Mouse (Mus musculus) hindbrain, embryonic 13.5 days (tissue): Measurements from ENCODE around the gene Tulp2. TPM values are rescaled to one million over a fixed set of nuclear protein-coding genes. Genes with fewer than 3 reads are reported as not detected.

Source experiments
- ATAC-seq: fragments of 200-750 bp; cut with Nextera tagmentation; 2 replicates; pipeline ENCODE4 v1.8.0; 2017; ENCODE audit warnings: moderate TSS enrichment; ENCODE audit not compliant: low FRiP score
- H3K27ac ChIP-seq: fragments of 300-500 bp; sonication (generic); 2 replicates; pipeline ENCODE4 v1.5.1; 2015; ENCODE audit warnings: inconsistent platforms, mild to moderate bottlenecking, moderate library complexity
- H3K27me3 ChIP-seq: fragments of 300-500 bp; sonication (generic); 2 replicates; pipeline ENCODE4 v1.6.1; 2015; ENCODE audit warnings: mild to moderate bottlenecking, inconsistent platforms
- H3K36me3 ChIP-seq: fragments of 300-500 bp; sonication (generic); 2 replicates; pipeline ENCODE4 v1.6.1; 2015; ENCODE audit warnings: mild to moderate bottlenecking, inconsistent platforms
- H3K4me1 ChIP-seq: fragments of 300-500 bp; sonication (generic); replicated peaks from 2 replicates; pipeline ENCODE4 v1.6.1; 2015; ENCODE audit warnings: inconsistent platforms
- H3K4me2 ChIP-seq: fragments of 300-500 bp; sonication (generic); 2 replicates; pipeline ENCODE4 v1.6.1; 2015; ENCODE audit warnings: inconsistent platforms, mild to moderate bottlenecking, moderate library complexity
- H3K4me3 ChIP-seq: fragments of 300-500 bp; sonication (generic); 2 replicates; pipeline ENCODE4 v1.5.1; 2015; ENCODE audit warnings: mild to moderate bottlenecking, inconsistent platforms
- H3K9ac ChIP-seq: fragments of 300-500 bp; sonication (generic); 2 replicates; pipeline ENCODE4 v1.6.1; 2015; ENCODE audit warnings: mild to moderate bottlenecking, inconsistent platforms
- H3K9me3 ChIP-seq: fragments of 300-500 bp; sonication (generic); 2 replicates; pipeline ENCODE4 v1.6.1; 2016; ENCODE audit warnings: inconsistent platforms
- WGBS: fragments of 180-500 bp; shearing (Covaris S2); methylation state at CpG from one replicate; pipeline ENCODE4 v1.1.7; 2015; 5-methylcytosine and 5-hydroxymethylcytosine counted together
- polyA plus RNA-seq: library from polyadenylated mRNA; unstranded; fragments of >200 nt; fragmentation: Nextera tagmentation; extraction: Ambion mirVana; gene quantifications from 2 replicates; pipeline ENCODE4 v1.2.1, GENCODE M21; 2015

Gene Tulp2
- polyA plus RNA-seq, 1 experiment from 2014 or later = 0.22 TPM

DNA sequence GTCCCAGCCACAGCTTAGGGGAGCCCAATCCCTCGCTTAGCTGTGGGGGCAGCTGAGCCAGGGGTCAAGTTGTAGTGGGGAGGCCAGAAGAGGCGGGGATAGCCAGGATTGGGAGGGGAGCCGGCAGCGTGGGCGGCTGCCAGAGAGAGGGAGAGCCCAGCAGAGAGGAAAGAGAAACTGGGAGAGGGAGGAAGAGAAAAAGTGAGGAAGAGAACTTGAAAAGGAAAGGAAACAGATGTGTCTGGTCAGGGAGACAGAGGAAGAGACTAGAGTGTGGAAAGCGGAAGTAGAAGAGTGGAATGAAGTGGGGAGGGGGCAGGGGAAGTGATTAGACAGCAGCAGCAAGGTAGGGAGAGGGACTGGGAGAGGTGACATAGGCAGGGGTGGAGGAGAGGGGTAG, 47.8 kb downstream of the Tulp2 start:
- Histone ChIP-seq H3K9ac (no peak overlapping the region), H3K4me2 (no peak overlapping the region)
- WGBS = 25% methylated on average over 6 of the region's 6 CpGs

DNA sequence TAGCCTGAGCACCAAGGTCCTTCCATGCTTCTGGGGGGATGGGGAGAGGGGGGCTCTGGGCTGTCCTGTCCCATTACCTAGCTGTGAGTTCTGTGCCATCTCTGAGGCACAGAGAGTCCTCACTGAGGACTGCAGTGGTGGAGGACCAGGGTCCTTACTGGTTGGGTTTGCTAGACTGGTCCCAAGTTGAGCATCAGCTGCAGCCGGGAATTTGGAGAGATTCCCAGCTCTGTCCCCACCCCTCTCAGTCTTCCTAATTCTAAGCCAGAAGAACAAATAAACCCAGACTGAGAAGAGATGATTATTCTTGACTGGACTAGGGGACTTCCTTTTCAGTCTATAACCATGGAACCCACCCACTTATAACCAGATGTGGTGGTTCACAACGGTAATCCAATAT, 49.0 kb downstream of the Tulp2 start:
- Histone ChIP-seq H3K4me2 (0 out of 2 replicates have a peak overlapping the region, but pooled peaks have one; percentile 4), H3K9me3 (no peaks in the 10 kb centered on the region), H3K4me3 (no peak overlapping the region), H3K27ac (0 out of 2 replicates have a peak overlapping the region, but pooled peaks have one; percentile 35), H3K36me3 (no peaks in the 10 kb centered on the region), H3K9ac (no peak overlapping the region), H3K4me1 (peaks cover 10% of the 10 kb centered on the region; the same call in 1 of the 2 replicates), H3K27me3 (peaks cover 9% of the 10 kb centered on the region; the same call in 1 of the 2 replicates)
- ATAC-seq = no peak
- 77% methylated on average over 2 of the region's 2 CpGs for WGBS

More for the DNA sequence above, 47.8 kb downstream of the Tulp2 start:
- Histone ChIP-seq H3K27me3 (peaks cover 9% of the 10 kb centered on the region; the same call in 1 of the 2 replicates), H3K27ac (no peak overlapping the region), H3K9me3 (no peaks in the 10 kb centered on the region), H3K4me3 (no peak overlapping the region), H3K4me1 (peaks cover 22% of the 10 kb centered on the region), H3K36me3 (no peaks in the 10 kb centered on the region)
- ATAC-seq = no peak

DNA sequence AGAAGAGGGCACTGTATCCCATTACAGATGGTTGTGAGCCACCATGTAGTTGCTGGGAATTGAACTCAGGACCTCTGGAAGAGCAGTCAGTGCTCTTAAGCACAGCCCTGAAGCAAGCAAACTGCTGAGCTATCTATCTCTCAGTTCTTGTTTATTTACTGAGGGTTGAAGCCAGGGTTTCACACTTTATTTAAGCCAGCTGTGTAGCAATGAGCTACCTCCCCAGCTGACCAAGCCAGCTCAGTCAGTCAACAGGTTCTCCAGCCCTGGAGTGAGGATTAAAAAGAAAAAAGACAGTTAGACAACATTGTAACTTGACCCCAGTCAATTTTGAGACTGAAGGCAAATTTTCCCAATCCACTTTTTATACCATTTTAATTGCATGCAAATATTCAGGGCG, 54.0 kb downstream of the Tulp2 start:
- no peaks in the 10 kb centered on the region for H3K36me3 ChIP-seq
- no peak overlapping the region for H3K4me3 ChIP-seq
- ATAC-seq = no peak
- no peaks in the 10 kb centered on the region for H3K9me3 ChIP-seq
- H3K27me3 ChIP-seq = 0 out of 2 replicates have a peak, but pooled peaks cover 3% of the 10 kb centered on the region
- peaks cover 7% of the 10 kb centered on the region for H3K4me1 ChIP-seq
- WGBS = 79% methylated on average over 1 of the region's 1 CpGs
- no peak overlapping the region for H3K9ac ChIP-seq
- no peak overlapping the region for H3K4me2 ChIP-seq
- no peak overlapping the region for H3K27ac ChIP-seq

DNA sequence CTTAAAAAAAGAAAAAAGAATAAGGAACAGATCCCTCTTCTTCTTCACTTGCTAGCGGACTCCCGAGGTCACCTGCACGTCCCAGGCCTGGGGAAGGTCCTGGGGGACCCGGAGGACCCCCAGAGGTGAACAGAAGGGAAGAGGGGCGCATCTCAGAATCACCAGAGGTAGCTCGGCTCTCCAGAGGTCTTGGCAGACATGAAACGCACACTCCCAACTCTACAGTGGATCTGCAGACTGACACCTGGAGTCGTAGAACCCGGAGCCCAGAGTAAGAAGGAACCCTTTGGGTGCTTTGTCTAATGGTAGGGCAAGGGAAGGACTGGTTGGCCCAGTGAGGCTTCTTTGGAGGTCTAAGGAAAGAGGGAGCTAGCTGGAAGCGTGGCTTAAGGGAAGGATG, 55.9 kb downstream of the Tulp2 start:
- H3K9me3 ChIP-seq = no peaks in the 10 kb centered on the region
- peak; percentile 9; the same call in 1 of the 2 replicates for ATAC-seq
- H3K27me3 ChIP-seq = no peaks in the 10 kb centered on the region
- H3K4me3 ChIP-seq = peak overlapping the region; percentile 59
- no peak overlapping the region for H3K27ac ChIP-seq
- peaks cover 7% of the 10 kb centered on the region for H3K4me1 ChIP-seq
- peak overlapping the region; percentile 79 for H3K9ac ChIP-seq
- WGBS = 79% methylated on average over 10 of the region's 10 CpGs
- no peaks in the 10 kb centered on the region for H3K36me3 ChIP-seq
- peak overlapping the region; percentile 74 for H3K4me2 ChIP-seq

DNA sequence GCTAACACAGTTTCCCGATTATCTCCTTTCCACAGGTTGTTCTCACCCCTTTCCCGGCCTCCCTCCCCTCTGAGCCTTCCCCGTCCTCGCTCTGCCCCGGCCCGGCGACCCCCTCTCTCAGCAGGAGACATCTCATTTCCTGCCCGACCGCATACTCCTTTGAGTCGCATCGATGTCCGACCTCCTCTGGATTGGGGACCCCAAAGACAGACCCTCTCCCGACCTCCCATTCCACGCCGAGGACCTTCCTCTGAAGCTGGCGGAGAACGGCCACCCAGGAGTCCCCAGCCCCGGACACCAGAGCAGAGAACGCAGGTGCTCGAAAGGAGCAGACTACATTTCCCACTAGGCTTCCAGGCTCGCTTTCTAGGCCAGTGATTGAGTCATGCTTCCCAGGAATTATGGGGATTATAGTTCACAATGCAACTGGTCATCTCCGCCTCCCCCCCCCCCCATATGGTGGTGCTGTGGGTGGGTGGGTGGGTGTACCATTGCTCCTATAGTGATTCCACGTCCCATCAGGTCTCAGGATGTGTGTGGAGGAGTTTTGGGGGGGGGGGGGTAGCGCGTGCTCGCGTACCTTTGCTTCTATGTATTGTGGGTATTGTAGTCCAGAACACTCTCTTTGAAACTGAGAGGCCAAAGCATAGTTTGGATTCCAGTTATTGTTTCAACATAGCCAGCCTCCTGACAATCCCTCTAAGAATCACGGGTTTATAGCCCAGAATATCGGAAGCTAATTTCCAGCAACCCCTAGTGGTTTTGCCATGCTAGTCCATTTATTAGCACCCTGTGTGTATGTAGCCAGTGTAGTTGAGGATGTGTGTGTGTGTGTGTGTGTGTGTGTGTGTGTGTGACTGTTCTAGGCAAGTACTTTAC, 56.7 kb downstream of the Tulp2 start:
- WGBS = 2% methylated on average over 27 of the region's 29 CpGs
- peak; percentile 90 for ATAC-seq
- Histone ChIP-seq H3K9me3 (no peaks in the 10 kb centered on the region), H3K4me2 (peak overlapping the region; percentile 74), H3K27me3 (no peaks in the 10 kb centered on the region), H3K27ac (peak overlapping the region; percentile 52; the same call in 1 of the 2 replicates), H3K9ac (peak overlapping the region; percentile 79), H3K4me1 (peaks cover 7% of the 10 kb centered on the region), H3K4me3 (peak overlapping the region; percentile 59), H3K36me3 (no peaks in the 10 kb centered on the region)

DNA sequence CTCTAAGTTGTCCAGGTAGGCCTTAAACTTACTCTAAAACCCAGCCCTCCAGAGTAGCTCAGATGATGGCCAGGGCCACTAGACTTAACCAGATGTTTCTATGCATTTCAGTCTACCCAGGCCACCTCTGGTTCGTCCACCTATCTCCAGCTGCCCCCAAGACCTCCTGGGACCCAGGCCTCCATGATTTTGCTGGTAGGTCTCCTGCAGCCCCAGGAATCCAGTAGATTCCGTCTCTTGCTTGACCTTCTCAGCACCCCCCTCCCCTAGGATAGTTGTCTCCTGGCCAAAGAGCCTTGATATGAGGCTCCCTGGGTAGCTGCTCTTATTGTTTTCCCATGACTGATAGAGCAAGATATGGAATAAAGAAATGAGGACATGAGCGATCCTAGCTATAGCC, 57.4 kb downstream of the Tulp2 start:
- no peak for ATAC-seq
- no peaks in the 10 kb centered on the region for H3K9me3 ChIP-seq
- no peak overlapping the region for H3K4me2 ChIP-seq
- H3K9ac ChIP-seq = no peak overlapping the region
- no peaks in the 10 kb centered on the region for H3K36me3 ChIP-seq
- peaks cover 7% of the 10 kb centered on the region for H3K4me1 ChIP-seq
- H3K27ac ChIP-seq = no peak overlapping the region
- H3K27me3 ChIP-seq = no peaks in the 10 kb centered on the region
- H3K4me3 ChIP-seq = no peak overlapping the region
- WGBS = 90% methylated on average over 3 of the region's 3 CpGs

DNA sequence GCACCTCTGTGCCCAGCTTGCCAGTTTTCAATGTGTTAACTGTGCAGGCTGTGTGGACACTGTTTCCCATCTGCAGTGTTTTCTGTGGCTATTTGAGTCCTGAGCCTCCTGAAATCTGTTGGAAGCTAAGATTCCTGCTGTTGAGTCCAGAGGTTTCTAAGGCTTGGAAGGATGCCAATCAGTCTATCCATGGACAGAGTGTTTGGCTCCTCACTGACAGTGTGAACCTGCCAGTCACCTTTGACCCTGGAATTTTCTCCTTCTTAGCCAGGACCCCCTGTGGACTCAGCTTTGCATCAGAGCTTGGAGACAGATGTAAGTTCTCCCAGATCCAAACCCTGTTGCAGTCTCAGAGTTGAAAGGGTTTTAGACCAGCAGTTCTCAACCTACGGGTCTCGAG, 58.5 kb downstream of the Tulp2 start:
- H3K27ac ChIP-seq = no peak overlapping the region
- H3K4me2 ChIP-seq = no peak overlapping the region
- no peak for ATAC-seq
- H3K9ac ChIP-seq = no peak overlapping the region
- WGBS = 85% methylated on average over 2 of the region's 2 CpGs
- peaks cover 7% of the 10 kb centered on the region for H3K4me1 ChIP-seq
- H3K4me3 ChIP-seq = no peak overlapping the region
- no peaks in the 10 kb centered on the region for H3K27me3 ChIP-seq
- H3K36me3 ChIP-seq = no peaks in the 10 kb centered on the region
- 0 out of 2 replicates have a peak, but pooled peaks cover 3% of the 10 kb centered on the region for H3K9me3 ChIP-seq

DNA sequence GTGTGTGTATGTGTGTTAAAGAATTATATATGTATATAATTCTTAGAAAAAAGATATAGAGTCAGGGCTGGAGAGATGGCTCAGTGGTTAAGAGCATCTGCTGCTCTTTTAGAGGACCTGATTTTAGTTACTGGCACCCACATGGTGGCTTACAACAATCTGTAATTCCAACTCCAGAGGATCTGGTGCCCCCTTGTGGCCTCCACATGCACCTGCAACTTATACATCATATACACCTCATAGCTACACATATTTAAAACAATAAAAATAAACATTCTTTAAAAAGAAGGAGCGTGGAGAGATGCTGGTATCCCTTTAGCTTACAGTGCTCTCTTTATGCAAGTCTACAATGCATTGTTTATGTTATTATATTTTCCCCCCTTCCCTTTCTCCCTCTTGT, 62.8 kb downstream of the Tulp2 start:
- Histone ChIP-seq H3K27me3 (no peaks in the 10 kb centered on the region), H3K9me3 (0 out of 2 replicates have a peak, but pooled peaks cover 3% of the 10 kb centered on the region), H3K9ac (no peak overlapping the region), H3K4me1 (no peaks in the 10 kb centered on the region), H3K36me3 (no peaks in the 10 kb centered on the region), H3K4me2 (no peak overlapping the region), H3K27ac (no peak overlapping the region), H3K4me3 (no peak overlapping the region)
- no peak for ATAC-seq
- 95% methylated on average over 1 of the region's 1 CpGs for WGBS

DNA sequence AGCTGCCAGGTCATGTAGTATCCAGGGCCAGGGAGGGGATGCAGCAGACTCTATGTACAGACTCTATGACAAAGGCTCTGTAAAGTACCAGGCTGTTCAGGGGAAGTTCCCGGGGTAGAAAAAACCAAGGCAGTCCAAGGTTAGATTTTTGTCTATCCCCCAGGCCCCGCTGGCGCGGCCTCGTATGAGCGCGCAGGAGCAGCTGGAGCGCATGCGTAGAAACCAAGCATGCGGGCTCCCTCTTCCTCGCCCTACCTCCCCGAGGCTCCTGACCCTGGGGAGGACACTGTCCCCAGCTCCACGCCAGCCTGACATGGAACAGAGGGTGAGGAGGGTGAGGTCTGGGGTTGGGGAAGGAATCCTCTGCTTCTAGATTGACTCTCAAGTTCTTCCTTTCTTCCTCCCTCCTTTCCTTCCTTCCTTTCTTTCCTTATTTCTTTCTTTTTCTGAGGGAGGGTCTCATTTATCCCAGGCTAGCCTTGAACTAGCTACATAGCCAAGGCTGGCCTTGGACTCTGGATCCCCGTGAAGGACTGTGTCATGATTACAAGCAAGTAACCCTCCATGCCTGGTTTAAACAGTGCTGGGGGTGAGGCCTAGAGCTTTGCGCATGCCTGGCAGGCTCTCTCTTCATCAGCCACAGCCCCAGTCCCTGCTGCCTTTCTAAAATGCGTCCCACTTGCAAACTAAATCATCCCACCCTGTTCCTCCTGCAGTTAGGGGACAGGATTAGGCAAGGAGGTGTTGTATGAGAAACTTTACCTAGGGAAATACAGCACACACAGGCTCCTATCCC, 68.2 kb downstream of the Tulp2 start:
- H3K36me3 ChIP-seq = no peaks in the 10 kb centered on the region
- no peak overlapping the region for H3K27ac ChIP-seq
- no peaks in the 10 kb centered on the region for H3K9me3 ChIP-seq
- ATAC-seq = no peak
- H3K9ac ChIP-seq = no peak overlapping the region
- no peak overlapping the region for H3K4me3 ChIP-seq
- H3K4me1 ChIP-seq = no peaks in the 10 kb centered on the region
- no peaks in the 10 kb centered on the region for H3K27me3 ChIP-seq
- H3K4me2 ChIP-seq = no peak overlapping the region
- 87% methylated on average over 16 of the region's 16 CpGs for WGBS

DNA sequence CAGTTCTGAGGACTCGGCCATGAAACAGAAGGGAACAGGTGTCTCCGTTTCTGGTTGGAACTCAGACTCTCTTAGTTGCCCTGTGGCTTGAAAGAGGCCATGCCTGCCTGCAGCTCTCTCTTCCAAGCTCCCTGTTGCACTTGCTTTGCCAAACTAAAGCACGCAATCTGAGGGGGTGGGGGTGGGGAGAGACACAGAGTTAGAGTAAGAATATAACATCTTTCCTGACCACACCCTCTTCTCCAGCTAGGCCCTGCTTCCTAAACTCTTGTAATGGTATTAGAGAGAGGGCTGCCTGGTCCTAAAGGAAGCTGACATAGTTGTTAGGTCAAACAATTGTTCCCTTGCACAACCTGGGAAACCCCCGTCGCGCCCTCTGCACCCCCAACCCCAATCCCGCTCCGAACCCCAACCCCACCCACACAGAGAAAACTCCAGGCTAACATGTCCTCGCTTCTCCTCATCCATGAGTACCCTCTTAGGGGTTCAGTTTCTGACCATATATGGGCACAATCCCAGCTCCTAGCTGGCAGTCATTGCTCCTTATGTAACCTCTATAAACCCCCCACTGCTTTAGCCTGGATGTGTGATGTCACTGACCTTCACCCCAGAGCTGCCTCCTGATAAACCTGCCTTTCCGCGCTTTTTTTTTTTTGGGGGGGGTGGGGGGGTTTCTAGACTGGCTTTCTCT, 69.3 kb downstream of the Tulp2 start:
- Histone ChIP-seq H3K9me3 (no peaks in the 10 kb centered on the region), H3K4me1 (no peaks in the 10 kb centered on the region), H3K36me3 (no peaks in the 10 kb centered on the region), H3K9ac (no peak overlapping the region), H3K27ac (no peak overlapping the region), H3K4me3 (no peak overlapping the region), H3K4me2 (no peak overlapping the region), H3K27me3 (no peaks in the 10 kb centered on the region)
- WGBS = 81% methylated on average over 11 of the region's 11 CpGs
- ATAC-seq = no peak

DNA sequence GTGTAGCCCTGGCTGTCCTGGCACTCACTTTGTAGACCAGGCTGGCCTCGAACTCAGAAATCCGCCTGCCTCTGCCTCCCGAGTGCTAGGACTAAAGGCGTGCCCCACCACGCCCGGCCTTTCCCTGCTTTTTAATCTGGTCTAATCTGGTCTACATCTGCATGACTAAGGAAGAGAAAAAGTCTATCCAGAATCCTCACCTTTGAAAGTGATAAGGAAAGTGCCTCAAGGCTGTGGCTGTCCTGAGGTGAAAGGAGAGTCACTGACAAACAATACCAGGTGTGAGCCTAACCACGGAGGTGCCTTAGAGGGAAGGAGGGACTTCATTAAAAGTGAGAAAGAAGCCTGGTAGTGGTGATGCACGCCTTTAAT, 69.8 kb downstream of the Tulp2 start:
- no peak for ATAC-seq
- Histone ChIP-seq H3K36me3 (no peaks in the 10 kb centered on the region), H3K9ac (no peak overlapping the region), H3K4me2 (no peak overlapping the region), H3K27ac (no peak overlapping the region), H3K4me1 (no peaks in the 10 kb centered on the region), H3K9me3 (no peaks in the 10 kb centered on the region), H3K27me3 (no peaks in the 10 kb centered on the region), H3K4me3 (no peak overlapping the region)
- 83% methylated on average over 8 of the region's 8 CpGs for WGBS

DNA sequence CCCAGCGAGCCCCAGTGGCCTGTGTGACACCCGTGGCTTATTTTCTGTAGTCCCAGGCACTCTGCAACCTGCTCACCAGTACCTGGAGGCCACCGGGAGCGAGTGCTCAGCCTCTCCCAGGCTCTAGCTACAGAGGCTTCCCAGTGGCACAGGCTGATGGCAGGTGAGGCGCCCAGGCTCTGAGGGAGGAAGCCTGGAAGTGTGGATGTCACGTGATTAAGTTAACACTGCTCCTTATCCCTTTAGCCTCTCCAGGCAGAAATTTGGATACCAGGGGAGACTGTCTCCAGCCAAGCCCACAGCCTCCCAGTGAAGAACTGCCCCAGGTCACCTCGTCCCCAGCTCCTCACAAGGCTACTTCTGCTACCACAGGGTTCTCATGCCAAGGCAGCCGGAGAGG, 71.8 kb downstream of the Tulp2 start:
- Histone ChIP-seq H3K9me3 (no peaks in the 10 kb centered on the region), H3K27me3 (no peaks in the 10 kb centered on the region), H3K4me2 (no peak overlapping the region), H3K27ac (no peak overlapping the region), H3K4me3 (no peak overlapping the region), H3K4me1 (no peaks in the 10 kb centered on the region), H3K9ac (no peak overlapping the region), H3K36me3 (no peaks in the 10 kb centered on the region)
- no peak for ATAC-seq
- whole genome bisulfite sequencing = 77% methylated on average over 8 of the region's 8 CpGs
